Mouse (Mus musculus): ENCODE data around the gene Grhpr.

DNA sequence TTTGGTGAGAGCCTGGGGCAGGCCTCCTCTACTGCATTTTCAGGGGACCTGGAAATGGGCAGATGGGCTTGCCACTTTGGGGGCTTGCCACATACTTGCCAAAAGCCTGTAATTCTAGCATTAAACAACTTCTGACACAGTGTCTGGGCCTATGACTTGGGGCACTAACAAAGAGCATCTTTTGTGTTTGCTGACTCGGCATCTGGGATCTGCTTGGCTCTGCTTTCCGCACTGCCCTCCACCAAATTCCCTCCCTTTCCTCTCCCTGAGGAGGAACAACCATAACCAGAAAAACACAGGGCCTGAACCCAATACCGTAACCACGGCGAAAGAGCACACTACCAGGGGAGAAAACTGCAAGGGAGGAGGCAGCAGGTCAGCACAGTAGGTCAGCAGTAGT, 9.4 kb downstream of the Grhpr start:
- TF ChIP-seq EP300 (IDR thresholded peaks at IDR 0.05; ENCODE audit: low read depth), result no peak
- TF ChIP-seq CTCF (IDR thresholded peaks at IDR 0.05; ENCODE audit: low read depth), result no peak

Measured in liver, embryonic 14.5 days (tissue).